Mouse (Mus musculus): ENCODE measurements around the gene Duoxa1. TPM values are rescaled to one million over a fixed set of nuclear protein-coding genes. Genes with fewer than 3 reads are reported as not detected.

The Duoxa1 gene
- polyA plus RNA-seq, 1 experiment from 2014 or later: 0.32 TPM

GRCm38 (mm10) chr2:122324586-122324985 is 11.1 kb upstream of the Duoxa1 start:
- Histone ChIP-seq H3K4me2 (replicated peaks) (no peak overlapping the region), H3K4me3 (no peak overlapping the region), H3K9ac (no peak overlapping the region), H3K27ac (no peak overlapping the region), H3K27me3 (no peaks in the 10 kb centered on the region), H3K36me3 (no peaks in the 10 kb centered on the region), H3K4me1 (no peaks in the 10 kb centered on the region), H3K9me3 (replicated peaks) (no peaks in the 10 kb centered on the region)
- ATAC-seq (ENCODE audit: low FRiP score): no peak
- 79% methylated on average over 3 of the region's 3 CpGs for WGBS

- Histone ChIP-seq H3K36me3 (no peaks in the 10 kb centered on the region), H3K27me3 (peaks cover 2% of the 10 kb centered on the region; the same call in 1 of the 2 replicates), H3K4me2 (replicated peaks) (no peak overlapping the region), H3K4me1 (no peaks in the 10 kb centered on the region), H3K9me3 (replicated peaks) (no peaks in the 10 kb centered on the region), H3K4me3 (no peak overlapping the region), H3K9ac (no peak overlapping the region), H3K27ac (no peak overlapping the region)
- no peak for ATAC-seq (ENCODE audit: low FRiP score)
- WGBS: 65% methylated on average over 3 of the region's 3 CpGs
These were observed 10.4 kb upstream of the Duoxa1 start for GRCm38 (mm10) chr2:122323960-122324359.

GRCm38 (mm10) chr2:122317384-122317783 is 3.9 kb upstream of the Duoxa1 start:
- H3K9me3 ChIP-seq (replicated peaks): no peaks in the 10 kb centered on the region
- no peak overlapping the region for H3K27ac ChIP-seq
- no peak overlapping the region for H3K4me3 ChIP-seq
- peaks cover 10% of the 10 kb centered on the region for H3K4me1 ChIP-seq
- H3K36me3 ChIP-seq: no peaks in the 10 kb centered on the region
- 71% methylated on average over 4 of the region's 4 CpGs for WGBS
- H3K9ac ChIP-seq: no peak overlapping the region
- peaks cover 48% of the 10 kb centered on the region for H3K27me3 ChIP-seq
- H3K4me2 ChIP-seq (replicated peaks): no peak overlapping the region
- ATAC-seq (ENCODE audit: low FRiP score): no peak

GRCm38 (mm10) chr2:122315372-122315771 is 1.8 kb upstream of the Duoxa1 start, which contains the start of gene Duox1:
Duox1 (plus strand) TSS chr2:122315672.
- H3K27ac ChIP-seq: no peak within 1 kb of the TSS
- no peak within 1 kb of the TSS for H3K4me2 ChIP-seq (replicated peaks)
- no peak within 1 kb of the TSS for H3K4me3 ChIP-seq
- H3K36me3 ChIP-seq: no peaks in the 10 kb centered on the region
- peaks cover 56% of the 10 kb centered on the region for H3K27me3 ChIP-seq
- ATAC-seq (ENCODE audit: low FRiP score): no peak
- no peak within 1 kb of the TSS for H3K9ac ChIP-seq
- H3K4me1 ChIP-seq: peaks cover 10% of the 10 kb centered on the region
- H3K9me3 ChIP-seq (replicated peaks): no peaks in the 10 kb centered on the region
- WGBS: 87% methylated on average over 7 of the region's 7 CpGs

- no peaks in the 10 kb centered on the region for H3K9me3 ChIP-seq (replicated peaks)
- peak; percentile 9; the same call in 1 of the 2 replicates for ATAC-seq (ENCODE audit: low FRiP score)
- H3K4me1 ChIP-seq: peaks cover 10% of the 10 kb centered on the region
- WGBS: 4% methylated on average over 27 of the region's 27 CpGs
- H3K36me3 ChIP-seq: no peaks in the 10 kb centered on the region
- H3K27me3 ChIP-seq: peaks cover 56% of the 10 kb centered on the region
- H3K4me3 ChIP-seq: peak overlapping the region; percentile 22; the same call in 1 of the 2 replicates
- H3K27ac ChIP-seq: no peak overlapping the region
- H3K9ac ChIP-seq: no peak overlapping the region
- peak overlapping the region; percentile 43 for H3K4me2 ChIP-seq (replicated peaks)
These were observed 660 bp downstream of the Duoxa1 start for GRCm38 (mm10) chr2:122312722-122313417.

- H3K9ac ChIP-seq: no peak overlapping the region
- no peaks in the 10 kb centered on the region for H3K9me3 ChIP-seq (replicated peaks)
- peaks cover 63% of the 10 kb centered on the region for H3K27me3 ChIP-seq
- no peaks in the 10 kb centered on the region for H3K36me3 ChIP-seq
- H3K27ac ChIP-seq: no peak overlapping the region
- H3K4me2 ChIP-seq (replicated peaks): no peak overlapping the region
- WGBS: 48% methylated on average over 2 of the region's 2 CpGs
- ATAC-seq (ENCODE audit: low FRiP score): peak; percentile 49; the same call in 1 of the 2 replicates
- peaks cover 10% of the 10 kb centered on the region for H3K4me1 ChIP-seq
- no peak overlapping the region for H3K4me3 ChIP-seq
These were observed 2.0 kb downstream of the Duoxa1 start for GRCm38 (mm10) chr2:122311561-122311960.

- Histone ChIP-seq H3K4me3 (no peak overlapping the region), H3K4me2 (replicated peaks) (no peak overlapping the region), H3K27ac (no peak overlapping the region), H3K4me1 (peaks cover 10% of the 10 kb centered on the region), H3K36me3 (no peaks in the 10 kb centered on the region), H3K27me3 (peaks cover 73% of the 10 kb centered on the region), H3K9me3 (replicated peaks) (no peaks in the 10 kb centered on the region), H3K9ac (no peak overlapping the region)
- WGBS: 37% methylated on average over 3 of the region's 3 CpGs
- no peak for ATAC-seq (ENCODE audit: low FRiP score)
These were observed 3.9 kb downstream of the Duoxa1 start for GRCm38 (mm10) chr2:122309647-122310046.

- Histone ChIP-seq H3K27ac (no peak overlapping the region), H3K9me3 (replicated peaks) (no peaks in the 10 kb centered on the region), H3K36me3 (no peaks in the 10 kb centered on the region), H3K4me1 (peaks cover 12% of the 10 kb centered on the region), H3K9ac (no peak overlapping the region), H3K4me2 (replicated peaks) (no peak overlapping the region), H3K27me3 (peaks cover 75% of the 10 kb centered on the region), H3K4me3 (no peak overlapping the region)
- WGBS: 74% methylated on average over 4 of the region's 4 CpGs
- ATAC-seq (ENCODE audit: low FRiP score): no peak
These were observed 7.3 kb downstream of the Duoxa1 start for GRCm38 (mm10) chr2:122306184-122306583.

GRCm38 (mm10) chr2:122305097-122305892 is 8.2 kb downstream of the Duoxa1 start:
- Histone ChIP-seq H3K4me2 (replicated peaks) (no peak overlapping the region), H3K9ac (no peak overlapping the region), H3K9me3 (replicated peaks) (no peaks in the 10 kb centered on the region), H3K4me3 (no peak overlapping the region), H3K27me3 (peaks cover 84% of the 10 kb centered on the region), H3K27ac (no peak overlapping the region), H3K36me3 (no peaks in the 10 kb centered on the region), H3K4me1 (peaks cover 15% of the 10 kb centered on the region)
- 84% methylated on average over 16 of the region's 16 CpGs for WGBS
- ATAC-seq (ENCODE audit: low FRiP score): no peak

- no peak for ATAC-seq (ENCODE audit: low FRiP score)
- Histone ChIP-seq H3K36me3 (no peaks in the 10 kb centered on the region), H3K27ac (no peak overlapping the region), H3K4me1 (peaks cover 15% of the 10 kb centered on the region), H3K9ac (no peak overlapping the region), H3K4me2 (replicated peaks) (no peak overlapping the region), H3K9me3 (replicated peaks) (no peaks in the 10 kb centered on the region), H3K27me3 (peaks cover 92% of the 10 kb centered on the region), H3K4me3 (no peak overlapping the region)
- 91% methylated on average over 6 of the region's 6 CpGs for WGBS
These were observed 9.0 kb downstream of the Duoxa1 start for GRCm38 (mm10) chr2:122304544-122304943.

- Histone ChIP-seq H3K4me2 (replicated peaks) (no peak overlapping the region), H3K27ac (no peak overlapping the region), H3K27me3 (peaks cover 96% of the 10 kb centered on the region), H3K36me3 (no peaks in the 10 kb centered on the region), H3K4me1 (peaks cover 28% of the 10 kb centered on the region), H3K4me3 (no peak overlapping the region), H3K9ac (no peak overlapping the region), H3K9me3 (replicated peaks) (no peaks in the 10 kb centered on the region)
- 0 out of 2 replicates have a peak, but pooled peaks have one; percentile 38 for ATAC-seq (ENCODE audit: low FRiP score)
- 12% methylated on average over 9 of the region's 9 CpGs for WGBS
These were observed 10.8 kb downstream of the Duoxa1 start for GRCm38 (mm10) chr2:122302574-122303241.

- Histone ChIP-seq H3K4me2 (replicated peaks) (peak overlapping the region; percentile 77), H3K4me1 (peaks cover 34% of the 10 kb centered on the region), H3K9ac (peak overlapping the region; percentile 53; the same call in 1 of the 2 replicates), H3K36me3 (no peaks in the 10 kb centered on the region), H3K4me3 (peak overlapping the region; percentile 42), H3K27me3 (peaks cover 97% of the 10 kb centered on the region), H3K9me3 (replicated peaks) (no peaks in the 10 kb centered on the region), H3K27ac (no peak overlapping the region)
- WGBS: 6% methylated on average over 23 of the region's 23 CpGs
- ATAC-seq (ENCODE audit: low FRiP score): no peak
These were observed 11.5 kb downstream of the Duoxa1 start for GRCm38 (mm10) chr2:122301921-122302573.
